ENCODE assay signal across 35 mouse cellular contexts in genomic region chr5:140454488-140454887, GRCm38 (mm10). TPM values are rescaled to one million over a fixed set of nuclear protein-coding genes. Genes with fewer than 3 reads are reported as not detected.
DNase-seq lines count a peak whose midpoint lies in the region; ATAC-seq and TF ChIP-seq lines count a peak whose summit lies in the region.
"Had no signal": no experiment of that assay in that cellular context is flagged by ENCODE, and none has a peak within 500 bp of the region (broad histone marks: within the 10 kb centered on the region; RNA-seq: fewer than 3 reads in every experiment).

No protein-coding gene starts in this region.

- H3K4me1 ChIP-seq in forebrain, embryonic 12.5 days = no peaks in the 10 kb centered on the region
- H3K4me1 ChIP-seq in forebrain, embryonic 10.5 days = no peaks in the 10 kb centered on the region
- peaks cover 6% of the 10 kb centered on the region; the same call in 1 of the 2 replicates for H3K4me1 ChIP-seq in heart, embryonic 15.5 days (replicated peaks)
- no peaks in the 10 kb centered on the region for H3K4me1 ChIP-seq in kidney, postnatal 0 days (replicated peaks; ENCODE audit: insufficient read depth, low read length)
- peaks cover 0 to 2% of the 10 kb centered on the region in 2 experiments; a peak in 1 of 4 replicates for H3K4me1 ChIP-seq in MEL (ENCODE audit: control insufficient read depth in 1 of 2, insufficient read depth in 2 of 2, low read length in 2 of 2)
- H3K4me1 ChIP-seq in intestine, postnatal 0 days (replicated peaks; ENCODE audit: control insufficient read depth, insufficient read depth, low read length) = no peaks in the 10 kb centered on the region
- H3K4me1 ChIP-seq: embryonic facial prominence, embryonic 12.5 days; limb, embryonic 10.5 days; limb, embryonic 15.5 days; liver, embryonic 13.5 days had no signal

- DNase-seq in forebrain, embryonic 10.5 days (ENCODE audit: extremely low spot score, low spot score) = no peak
- DNase-seq in heart, adult 18-20 months = no peak
- DNase-seq in kidney, postnatal 0 days (ENCODE audit: low spot score) = peak; percentile 10
- no peak for DNase-seq in kidney, postnatal 14 days
- peak; percentile 31 for DNase-seq in MEL (ENCODE audit: low read depth, low spot score)
- DNase-seq: adrenal gland, postnatal 10 days; cerebellum, adult 11 months; cerebellum, adult 9-11 months; embryo, embryonic 11 days; gastrocnemius, adult 2 months; heart, postnatal 10 days; layer of hippocampus, adult 9-11 months; liver, embryonic 13.5 days; right cerebral cortex, postnatal 4 days; thymus, adult 18-20 months; thymus, postnatal 25 days had no signal

- H3K4me3 ChIP-seq in forebrain, embryonic 12.5 days (replicated peaks) = no peak overlapping the region
- no peak overlapping the region for H3K4me3 ChIP-seq in forebrain, embryonic 10.5 days
- H3K4me3 ChIP-seq in heart, embryonic 15.5 days = no peak overlapping the region
- H3K4me3 ChIP-seq in kidney, postnatal 0 days (replicated peaks; ENCODE audit: low read depth, low read length) = no peak overlapping the region
- no peak overlapping the region for H3K4me3 ChIP-seq in MEL (ENCODE audit: control insufficient read depth in 1 of 2, insufficient read depth in 1 of 2, low read depth in 2 of 2, low read length in 2 of 2)
- no peak overlapping the region for H3K4me3 ChIP-seq in intestine, postnatal 0 days (ENCODE audit: low read depth, low read length)
- H3K4me3 ChIP-seq: embryonic facial prominence, embryonic 12.5 days; gastrocnemius, adult 2 months; hindbrain, embryonic 13.5 days; limb, embryonic 10.5 days; limb, embryonic 15.5 days; liver, embryonic 13.5 days; midbrain, embryonic 13.5 days; neural tube, embryonic 13.5 days had no signal

- H3K79me2 ChIP-seq in MEL (ENCODE audit: control insufficient read depth, insufficient read depth, low read length, poor library complexity) = no peaks in the 10 kb centered on the region

- 0 out of 2 replicates have a peak overlapping the region, but pooled peaks have one; percentile 25 for H3K27ac ChIP-seq in forebrain, embryonic 12.5 days
- no peak overlapping the region for H3K27ac ChIP-seq in forebrain, embryonic 10.5 days
- H3K27ac ChIP-seq in heart, embryonic 15.5 days = peak overlapping the region; percentile 73
- no peak overlapping the region for H3K27ac ChIP-seq in kidney, postnatal 0 days
- no peak overlapping the region for H3K27ac ChIP-seq in MEL (ENCODE audit: control insufficient read depth, low read depth, low read length)
- H3K27ac ChIP-seq in intestine, postnatal 0 days (ENCODE audit: low read depth, low read length) = no peak overlapping the region
- H3K27ac ChIP-seq: embryonic facial prominence, embryonic 12.5 days; gastrocnemius, adult 2 months; hindbrain, embryonic 13.5 days; limb, embryonic 10.5 days; limb, embryonic 15.5 days; liver, embryonic 13.5 days; macrophage; midbrain, embryonic 13.5 days; neural tube, embryonic 13.5 days; stomach, postnatal 0 days had no signal

- no peaks in the 10 kb centered on the region for H3K27me3 ChIP-seq in forebrain, embryonic 12.5 days
- no peaks in the 10 kb centered on the region for H3K27me3 ChIP-seq in forebrain, embryonic 10.5 days (ENCODE audit: poor library complexity, severe bottlenecking)
- no peaks in the 10 kb centered on the region for H3K27me3 ChIP-seq in heart, embryonic 15.5 days
- no peaks in the 10 kb centered on the region for H3K27me3 ChIP-seq in kidney, postnatal 0 days (ENCODE audit: insufficient read depth, low read length)
- H3K27me3 ChIP-seq in MEL (ENCODE audit: control insufficient read depth in 1 of 2, insufficient read depth in 2 of 2, low read length in 2 of 2) = no peaks in the 10 kb centered on the region
- H3K27me3 ChIP-seq in intestine, postnatal 0 days (replicated peaks; ENCODE audit: control insufficient read depth, insufficient read depth, low read length) = no peaks in the 10 kb centered on the region
- H3K27me3 ChIP-seq: CH12.LX; embryonic facial prominence, embryonic 12.5 days; hindbrain, embryonic 13.5 days; limb, embryonic 15.5 days; liver, embryonic 13.5 days; midbrain, embryonic 13.5 days; neural tube, embryonic 13.5 days; Patski had no signal

- H3K36me3 ChIP-seq in forebrain, embryonic 12.5 days (replicated peaks) = no peaks in the 10 kb centered on the region
- no peaks in the 10 kb centered on the region for H3K36me3 ChIP-seq in forebrain, embryonic 10.5 days (replicated peaks)
- no peaks in the 10 kb centered on the region for H3K36me3 ChIP-seq in heart, embryonic 15.5 days
- H3K36me3 ChIP-seq in kidney, postnatal 0 days (ENCODE audit: insufficient read depth, low read length) = no peaks in the 10 kb centered on the region
- no peaks in the 10 kb centered on the region for H3K36me3 ChIP-seq in MEL (ENCODE audit: control insufficient read depth in 1 of 2, insufficient read depth in 2 of 2, low read length in 2 of 2)
- H3K36me3 ChIP-seq in intestine, postnatal 0 days (ENCODE audit: control insufficient read depth, insufficient read depth) = no peaks in the 10 kb centered on the region
- H3K36me3 ChIP-seq: embryonic facial prominence, embryonic 12.5 days; hindbrain, embryonic 13.5 days; limb, embryonic 10.5 days; limb, embryonic 15.5 days; liver, embryonic 13.5 days; midbrain, embryonic 13.5 days; neural tube, embryonic 13.5 days had no signal

- TF ChIP-seq RAD21 in MEL (IDR thresholded peaks at IDR 0.05; ENCODE audit: low read depth, low read length) = no peak

- TF ChIP-seq EP300 in MEL (IDR thresholded peaks at IDR 0.05; ENCODE audit: low read depth in 1 of 2, low read length in 2 of 2) = no peak

- TF ChIP-seq CTCF in kidney, postnatal 0 days (IDR thresholded peaks at IDR 0.05; ENCODE audit: low read depth) = no peak
- TF ChIP-seq CTCF in MEL (IDR thresholded peaks at IDR 0.05 in 2 of 3, conservative IDR thresholded peaks at IDR 0.05 in 1 of 3; ENCODE audit: control insufficient read depth in 1 of 3, insufficient read depth in 1 of 3, low read depth in 2 of 3, low read length in 3 of 3, poor library complexity in 1 of 3, severe bottlenecking in 1 of 3) = no peak
- no peak for TF ChIP-seq CTCF in intestine, postnatal 0 days (IDR thresholded peaks at IDR 0.05; ENCODE audit: low read depth)

- H3K9ac ChIP-seq in forebrain, embryonic 12.5 days = no peak overlapping the region
- no peak overlapping the region for H3K9ac ChIP-seq in heart, embryonic 15.5 days
- H3K9ac ChIP-seq in kidney, postnatal 0 days (ENCODE audit: low read depth, low read length) = no peak overlapping the region
- H3K9ac ChIP-seq in MEL (ENCODE audit: control insufficient read depth, low read depth, low read length, poor library complexity, severe bottlenecking) = no peak overlapping the region
- H3K9ac ChIP-seq in intestine, postnatal 0 days (ENCODE audit: low read depth, low read length) = no peak overlapping the region
- H3K9ac ChIP-seq: embryonic facial prominence, embryonic 12.5 days; hindbrain, embryonic 13.5 days; limb, embryonic 15.5 days; liver, embryonic 13.5 days; midbrain, embryonic 13.5 days; neural tube, embryonic 13.5 days had no signal

- no peak for ATAC-seq in forebrain, embryonic 12.5 days (ENCODE audit: low FRiP score)
- ATAC-seq in heart, embryonic 15.5 days (replicated peaks; ENCODE audit: insufficient number of reproducible peaks, insufficient read depth, low FRiP score, low read depth) = no peak; the same call in 1 of the 2 replicates
- ATAC-seq in kidney, postnatal 0 days (replicated peaks; ENCODE audit: low FRiP score, low read depth) = no peak
- ATAC-seq in intestine, postnatal 0 days = no peak
- ATAC-seq: forebrain, embryonic 16.5 days; intestine, embryonic 16.5 days; midbrain, embryonic 13.5 days; Patski had no signal

- TF ChIP-seq POLR2A in MEL (IDR thresholded peaks at IDR 0.05; ENCODE audit: control insufficient read depth in 1 of 2, insufficient read depth in 1 of 2, low read depth in 1 of 2, low read length in 2 of 2, poor library complexity in 1 of 2) = no peak

- H3K4me2 ChIP-seq in forebrain, embryonic 12.5 days = no peak overlapping the region
- no peak overlapping the region for H3K4me2 ChIP-seq in heart, embryonic 15.5 days
- no peak overlapping the region for H3K4me2 ChIP-seq in kidney, postnatal 0 days (ENCODE audit: low read length)
- H3K4me2 ChIP-seq in intestine, postnatal 0 days (replicated peaks; ENCODE audit: low read depth) = no peak overlapping the region
- H3K4me2 ChIP-seq: embryonic facial prominence, embryonic 12.5 days; hindbrain, embryonic 13.5 days; limb, embryonic 15.5 days; liver, embryonic 13.5 days; midbrain, embryonic 13.5 days; neural tube, embryonic 13.5 days had no signal

- H3K9me3 ChIP-seq in forebrain, embryonic 12.5 days = no peaks in the 10 kb centered on the region
- no peaks in the 10 kb centered on the region for H3K9me3 ChIP-seq in forebrain, embryonic 10.5 days
- H3K9me3 ChIP-seq in heart, embryonic 15.5 days (replicated peaks) = no peaks in the 10 kb centered on the region
- H3K9me3 ChIP-seq in kidney, postnatal 0 days (replicated peaks; ENCODE audit: low read length) = no peaks in the 10 kb centered on the region
- H3K9me3 ChIP-seq in MEL (replicated peaks; ENCODE audit: insufficient read depth, low read length) = no peaks in the 10 kb centered on the region
- H3K9me3 ChIP-seq in intestine, postnatal 0 days (ENCODE audit: control insufficient read depth) = no peaks in the 10 kb centered on the region
- H3K9me3 ChIP-seq: embryonic facial prominence, embryonic 12.5 days; hindbrain, embryonic 13.5 days; limb, embryonic 10.5 days; limb, embryonic 15.5 days; liver, embryonic 13.5 days; midbrain, embryonic 13.5 days; neural tube, embryonic 13.5 days had no signal

RNA-seq across cellular contexts. Expression of gene Gm4869, which starts 9.0 kb away (rescaled TPM):
- polyA plus RNA-seq in forebrain, embryonic 12.5 days (2016; fragmentation: Nextera tagmentation; extraction: Ambion mirVana) = not detected in 2 replicates
- not detected in 2 replicates for polyA plus RNA-seq in forebrain, embryonic 10.5 days (2016; fragmentation: Nextera tagmentation; extraction: Ambion mirVana)
- polyA plus RNA-seq in heart, embryonic 15.5 days (2015; fragmentation: Nextera tagmentation; extraction: Ambion mirVana) = 0.09 TPM in 1 of 2 replicates, not detected in the other
- not detected for total RNA-seq in heart, adult 18-20 months (2021)
- not detected in 2 replicates for polyA plus RNA-seq in kidney, postnatal 0 days (2015; fragmentation: Nextera tagmentation; extraction: Ambion mirVana)
- 0.07 TPM in 1 of 2 replicates, not detected in the other for total RNA-seq in MEL (2012; rRNA removed)
- polyA plus RNA-seq in MEL (2012; ENCODE audit: insufficient read depth in 1 of 2, insufficient read length in 2 of 2, low read depth in 1 of 2, low replicate concordance in 2 of 2, missing spikeins in 1 of 2) = under 1 TPM in 1 of 2 experiments, not detected in 1; 0.08 TPM
- 0.05 TPM in 1 of 2 replicates, not detected in the other for polyA plus RNA-seq in intestine, postnatal 0 days (2015; fragmentation: Nextera tagmentation; extraction: Ambion mirVana)
- total RNA-seq: CH12.LX; gastrocnemius, adult 2 months; gastrocnemius, postnatal 4 days; heart, postnatal 10 days; left cerebral cortex, postnatal 10 days; megakaryocyte-erythroid progenitor cell, adult 5-6 weeks had no signal
- polyA plus RNA-seq: forebrain, embryonic 16.5 days; hindbrain, embryonic 13.5 days; intestine, embryonic 16.5 days; kidney, embryonic 14.5 days; limb, embryonic 10.5 days; limb, embryonic 15.5 days; liver, embryonic 13.5 days; macrophage; midbrain, embryonic 13.5 days; neural tube, embryonic 13.5 days; Patski; stomach, postnatal 0 days had no signal

RNA-seq across cellular contexts. Expression of gene Eif3b, which starts 35.4 kb away (rescaled TPM):
- polyA plus RNA-seq in forebrain, embryonic 12.5 days (2016; fragmentation: Nextera tagmentation; extraction: Ambion mirVana) = 152 and 166 TPM in 2 replicates
- polyA plus RNA-seq in forebrain, embryonic 10.5 days (2016; fragmentation: Nextera tagmentation; extraction: Ambion mirVana) = 155 and 165 TPM in 2 replicates
- polyA plus RNA-seq in heart, embryonic 15.5 days (2015; fragmentation: Nextera tagmentation; extraction: Ambion mirVana) = 68.9 and 97.8 TPM in 2 replicates
- total RNA-seq in heart, adult 18-20 months (2021) = 10 to 100 TPM; 97.4 to 97.6 TPM
- 77.9 and 88.6 TPM in 2 replicates for polyA plus RNA-seq in kidney, postnatal 0 days (2015; fragmentation: Nextera tagmentation; extraction: Ambion mirVana)
- total RNA-seq in MEL (2012; rRNA removed) = 303 and 340 TPM in 2 replicates
- polyA plus RNA-seq in MEL (2012; ENCODE audit: insufficient read depth in 1 of 2, insufficient read length in 2 of 2, low read depth in 1 of 2, low replicate concordance in 2 of 2, missing spikeins in 1 of 2) = 100 to 1,000 TPM; 376 to 580 TPM
- 52.3 and 54.6 TPM in 2 replicates for polyA plus RNA-seq in intestine, postnatal 0 days (2015; fragmentation: Nextera tagmentation; extraction: Ambion mirVana)

RNA-seq across cellular contexts. Expression of gene Chst12, which starts 50.9 kb away (rescaled TPM):
- 9.7 and 11.1 TPM in 2 replicates for polyA plus RNA-seq in forebrain, embryonic 12.5 days (2016; fragmentation: Nextera tagmentation; extraction: Ambion mirVana)
- polyA plus RNA-seq in forebrain, embryonic 10.5 days (2016; fragmentation: Nextera tagmentation; extraction: Ambion mirVana) = 14.0 and 15.1 TPM in 2 replicates
- 12.2 and 17.4 TPM in 2 replicates for polyA plus RNA-seq in heart, embryonic 15.5 days (2015; fragmentation: Nextera tagmentation; extraction: Ambion mirVana)
- total RNA-seq in heart, adult 18-20 months (2021) = 1 to 10 TPM; 4.9 to 6.9 TPM
- 14.5 and 15.6 TPM in 2 replicates for polyA plus RNA-seq in kidney, postnatal 0 days (2015; fragmentation: Nextera tagmentation; extraction: Ambion mirVana)
- 2.7 and 4.1 TPM in 2 replicates for total RNA-seq in MEL (2012; rRNA removed)
- polyA plus RNA-seq in MEL (2012; ENCODE audit: insufficient read depth in 1 of 2, insufficient read length in 2 of 2, low read depth in 1 of 2, low replicate concordance in 2 of 2, missing spikeins in 1 of 2) = 1 to 10 TPM in 1 of 2 experiments, not detected in 1; 8.6 TPM
- polyA plus RNA-seq in intestine, postnatal 0 days (2015; fragmentation: Nextera tagmentation; extraction: Ambion mirVana) = 17.0 and 18.8 TPM in 2 replicates

Comparison
In these comparisons a context has a peak if more than half of its experiments do, and no peak if none do; other contexts are left out.
1. H3K27ac ChIP-seq: peak in forebrain, embryonic 12.5 days (single experiment) and heart, embryonic 15.5 days (single experiment); none in forebrain, embryonic 10.5 days (single experiment), kidney, postnatal 0 days (single experiment), MEL (single experiment) and intestine, postnatal 0 days (single experiment).
2. DNase-seq: peak in kidney, postnatal 0 days (single experiment) and MEL (single experiment); none in forebrain, embryonic 10.5 days (single experiment), heart, adult 18-20 months (0 of 2) and kidney, postnatal 14 days (single experiment).